Mouse (Mus musculus) limb, embryonic 13.5 days (tissue): ENCODE data around the gene Atp6v0c. TPM values are rescaled to one million over a fixed set of nuclear protein-coding genes. Genes with fewer than 3 reads are reported as not detected.
"Not testable (repeated sequence)": the region's sequence is repeated elsewhere in the genome, so short reads cannot be mapped to it uniquely, and the experiment has no call there.

Experiments
- ATAC-seq: fragments of 200-750 bp; cut with Nextera tagmentation; 2 replicates; pipeline ENCODE4 v1.8.0; 2017; ENCODE audit warnings: low read depth, moderate number of reproducible peaks, moderate TSS enrichment; ENCODE audit not compliant: low FRiP score
- H3K27ac ChIP-seq: fragments of 300-500 bp; sonication (generic); 2 replicates; pipeline ENCODE4 v1.5.1; 2015; ENCODE audit warnings: inconsistent platforms, mild to moderate bottlenecking, moderate library complexity
- H3K27me3 ChIP-seq: fragments of 300-500 bp; sonication (generic); 2 replicates; pipeline ENCODE4 v1.6.1; 2015; ENCODE audit warnings: mild to moderate bottlenecking, inconsistent platforms
- H3K36me3 ChIP-seq: fragments of 300-500 bp; sonication (generic); 2 replicates; pipeline ENCODE4 v1.6.1; 2015; ENCODE audit warnings: inconsistent platforms, mild to moderate bottlenecking, moderate library complexity
- H3K4me1 ChIP-seq: fragments of 300-500 bp; sonication (generic); 2 replicates; pipeline ENCODE4 v1.6.1; 2015; ENCODE audit warnings: inconsistent platforms
- H3K4me2 ChIP-seq: fragments of 300-500 bp; sonication (generic); replicated peaks from 2 replicates; pipeline ENCODE4 v1.6.1; 2015; ENCODE audit warnings: inconsistent platforms, mild to moderate bottlenecking, moderate library complexity
- H3K4me3 ChIP-seq: fragments of 300-500 bp; sonication (generic); 2 replicates; pipeline ENCODE4 v1.5.1; 2015; ENCODE audit warnings: moderate library complexity, mild to moderate bottlenecking, inconsistent platforms
- H3K9ac ChIP-seq: fragments of 300-500 bp; sonication (generic); 2 replicates; pipeline ENCODE4 v1.6.1; 2015; ENCODE audit warnings: mild to moderate bottlenecking, inconsistent platforms
- H3K9me3 ChIP-seq: fragments of 300-500 bp; sonication (generic); 2 replicates; pipeline ENCODE4 v1.6.1; 2016; ENCODE audit warnings: inconsistent platforms
- WGBS: fragments of 180-500 bp; shearing (Covaris S2); methylation state at CpG from one replicate; pipeline ENCODE4 v1.1.7; 2015; 5-methylcytosine and 5-hydroxymethylcytosine counted together
- polyA plus RNA-seq: library from polyadenylated mRNA; unstranded; fragments of >200 nt; fragmentation: Nextera tagmentation; extraction: Ambion mirVana; gene quantifications from 2 replicates; pipeline ENCODE4 v1.2.1, GENCODE M21; 2015

Gene Atp6v0c
- polyA plus RNA-seq, 1 experiment from 2014 or later: 446 TPM

DNA sequence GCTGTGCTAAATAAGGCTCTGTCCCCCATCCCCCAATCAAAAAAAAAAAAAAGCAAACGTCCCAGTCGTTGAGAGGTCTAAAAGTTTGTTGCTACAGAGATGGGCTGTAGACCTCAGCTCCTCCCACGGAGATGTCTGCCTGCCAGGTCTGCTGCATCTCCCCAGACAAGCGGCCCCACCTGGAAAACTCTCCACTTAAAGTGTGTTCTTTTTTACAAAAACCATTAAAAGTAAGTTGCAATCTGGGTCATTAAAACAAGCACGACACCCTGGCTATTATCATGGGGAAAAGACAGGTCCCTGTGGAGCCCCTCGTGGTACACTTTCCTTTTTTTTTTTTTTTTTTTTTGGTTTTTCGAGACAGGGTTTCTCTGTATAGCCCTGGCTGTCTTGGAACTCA, 18.1 kb downstream of the Atp6v0c start:
- no peaks in the 10 kb centered on the region for H3K9me3 ChIP-seq
- 8% methylated on average over 7 of the region's 7 CpGs for WGBS
- H3K27me3 ChIP-seq: no peaks in the 10 kb centered on the region
- ATAC-seq: no peak
- H3K36me3 ChIP-seq: peaks cover 7% of the 10 kb centered on the region
- 0 out of 2 replicates have a peak overlapping the region, but pooled peaks have one; percentile 62 for H3K9ac ChIP-seq
- peak overlapping the region; percentile 47 for H3K4me3 ChIP-seq
- H3K4me2 ChIP-seq: peak overlapping the region; percentile 71
- peaks cover 12% of the 10 kb centered on the region for H3K4me1 ChIP-seq
- H3K27ac ChIP-seq: no peak overlapping the region

DNA sequence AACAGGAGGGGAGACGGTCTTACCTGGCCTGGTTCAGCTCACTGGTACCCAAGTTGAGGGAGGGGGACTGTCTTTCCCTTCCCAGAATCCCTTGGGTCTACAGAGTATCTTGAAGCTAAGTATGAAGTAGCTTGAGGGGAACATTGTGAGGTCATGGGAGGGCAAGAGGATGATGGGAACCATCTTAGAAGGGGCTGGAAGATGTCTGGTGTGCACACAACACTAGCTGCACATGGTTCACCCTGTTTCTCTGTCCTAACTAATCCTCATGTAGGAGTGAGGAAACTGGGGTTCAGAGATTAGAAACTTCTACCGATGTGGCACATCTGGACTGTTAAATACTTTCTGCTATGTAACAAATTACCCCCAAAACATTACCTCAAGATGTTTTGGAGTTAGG, 18.7 kb downstream of the Atp6v0c start, which contains the start of gene Pdpk1:
TSS of gene Pdpk1 (minus strand) at position 101 of the 400 bp plus-strand sequence.
- Histone ChIP-seq H3K27me3 (no peaks in the 10 kb centered on the region), H3K9me3 (no peaks in the 10 kb centered on the region), H3K27ac (no peak within 1 kb of the TSS), H3K4me1 (peaks cover 12% of the 10 kb centered on the region), H3K9ac (0 out of 2 replicates have a peak within 1 kb of the TSS, but pooled peaks have one; percentile 62), H3K4me2 (peak within 1 kb of the TSS; percentile 71), H3K36me3 (peaks cover 2% of the 10 kb centered on the region; the same call in 1 of the 2 replicates), H3K4me3 (peak within 1 kb of the TSS; percentile 47)
- no peak for ATAC-seq
- 77% methylated on average over 2 of the region's 2 CpGs for WGBS

DNA sequence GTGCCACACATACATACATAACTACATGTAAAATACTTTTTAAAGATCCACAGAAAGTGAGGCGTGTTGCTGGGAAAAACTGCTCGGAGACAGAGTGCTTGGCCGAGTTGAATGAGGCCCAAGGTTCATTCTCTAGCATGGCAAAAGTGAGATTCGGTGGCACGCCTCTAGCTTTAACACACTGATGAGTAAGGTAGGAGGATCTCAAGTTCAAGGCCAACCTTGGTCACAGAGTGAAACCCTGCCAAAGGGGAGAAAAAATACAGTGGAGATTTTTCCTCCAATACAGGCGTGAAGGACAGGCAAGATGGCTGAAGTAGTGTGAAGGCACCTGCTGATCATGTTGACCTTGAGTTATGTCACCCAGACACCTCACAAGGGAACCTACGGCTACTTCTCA, 20.1 kb downstream of the Atp6v0c start:
- ATAC-seq: no peak
- no peak overlapping the region for H3K4me2 ChIP-seq
- 91% methylated on average over 7 of the region's 7 CpGs for WGBS
- peaks cover 12% of the 10 kb centered on the region for H3K4me1 ChIP-seq
- H3K36me3 ChIP-seq: no peaks in the 10 kb centered on the region
- H3K9me3 ChIP-seq: no peaks in the 10 kb centered on the region
- H3K27ac ChIP-seq: no peak overlapping the region
- H3K4me3 ChIP-seq: no peak overlapping the region
- no peak overlapping the region for H3K9ac ChIP-seq
- no peaks in the 10 kb centered on the region for H3K27me3 ChIP-seq

DNA sequence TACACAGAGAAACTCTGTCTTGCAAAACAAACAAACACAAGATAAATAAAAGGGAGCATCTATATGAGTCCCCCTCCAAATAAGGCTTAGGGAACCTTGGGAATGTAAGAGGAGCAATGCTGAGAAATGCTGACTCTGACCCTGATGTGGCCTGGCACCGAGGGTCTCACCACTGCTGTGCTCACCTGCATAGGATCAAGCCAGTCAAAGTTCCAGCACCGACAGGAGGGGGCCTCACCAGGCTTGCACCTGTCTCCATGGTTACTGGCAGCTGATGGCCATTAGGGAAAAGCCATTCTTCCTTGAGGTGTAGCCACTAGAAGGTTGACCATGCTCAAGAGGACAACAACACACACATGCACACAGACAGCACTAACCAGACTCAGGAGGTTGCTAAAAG, 26.6 kb downstream of the Atp6v0c start:
- no peak overlapping the region for H3K4me3 ChIP-seq
- H3K4me1 ChIP-seq: peaks cover 16% of the 10 kb centered on the region
- H3K9ac ChIP-seq: no peak overlapping the region
- WGBS: 39% methylated on average over 2 of the region's 2 CpGs
- no peak for ATAC-seq
- no peaks in the 10 kb centered on the region for H3K9me3 ChIP-seq
- H3K36me3 ChIP-seq: peaks cover 5% of the 10 kb centered on the region; the same call in 1 of the 2 replicates
- H3K27ac ChIP-seq: no peak overlapping the region
- H3K4me2 ChIP-seq: no peak overlapping the region
- no peaks in the 10 kb centered on the region for H3K27me3 ChIP-seq

DNA sequence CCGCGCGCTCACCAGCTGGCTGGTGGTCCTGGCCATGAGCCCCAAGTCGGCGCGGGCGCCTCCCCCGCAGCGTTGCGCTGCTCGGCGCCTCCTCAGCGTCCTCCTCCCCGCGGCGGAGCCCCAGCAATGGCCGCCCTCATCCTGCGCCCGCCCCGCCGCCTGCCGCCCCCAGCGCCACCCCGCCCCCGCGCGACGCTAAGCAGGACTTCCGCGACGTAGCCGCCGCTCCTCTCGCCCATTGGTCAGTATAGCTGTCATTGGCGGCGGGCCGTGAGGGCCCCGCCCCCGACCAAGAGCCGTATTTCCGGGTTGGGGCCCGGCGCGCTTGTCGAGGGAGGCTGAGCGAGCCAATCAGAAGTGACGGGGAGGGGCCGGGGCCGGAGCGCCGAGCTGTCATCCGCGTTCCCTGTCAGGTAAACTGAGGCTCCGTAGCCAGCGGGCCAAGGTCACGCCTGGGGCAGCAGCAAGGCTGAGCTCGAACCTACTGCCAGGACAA, 28.0 kb downstream of the Atp6v0c start:
- Histone ChIP-seq H3K4me2 (peak overlapping the region; percentile 87), H3K9me3 (no peaks in the 10 kb centered on the region), H3K36me3 (peaks cover 5% of the 10 kb centered on the region; the same call in 1 of the 2 replicates), H3K4me3 (peak overlapping the region; percentile 99), H3K9ac (peak overlapping the region; percentile 93), H3K4me1 (peaks cover 23% of the 10 kb centered on the region), H3K27me3 (no peaks in the 10 kb centered on the region), H3K27ac (peak overlapping the region; percentile 88)
- WGBS: under 1% methylated on average over 53 of the region's 57 CpGs
- peak; percentile 98 for ATAC-seq

DNA sequence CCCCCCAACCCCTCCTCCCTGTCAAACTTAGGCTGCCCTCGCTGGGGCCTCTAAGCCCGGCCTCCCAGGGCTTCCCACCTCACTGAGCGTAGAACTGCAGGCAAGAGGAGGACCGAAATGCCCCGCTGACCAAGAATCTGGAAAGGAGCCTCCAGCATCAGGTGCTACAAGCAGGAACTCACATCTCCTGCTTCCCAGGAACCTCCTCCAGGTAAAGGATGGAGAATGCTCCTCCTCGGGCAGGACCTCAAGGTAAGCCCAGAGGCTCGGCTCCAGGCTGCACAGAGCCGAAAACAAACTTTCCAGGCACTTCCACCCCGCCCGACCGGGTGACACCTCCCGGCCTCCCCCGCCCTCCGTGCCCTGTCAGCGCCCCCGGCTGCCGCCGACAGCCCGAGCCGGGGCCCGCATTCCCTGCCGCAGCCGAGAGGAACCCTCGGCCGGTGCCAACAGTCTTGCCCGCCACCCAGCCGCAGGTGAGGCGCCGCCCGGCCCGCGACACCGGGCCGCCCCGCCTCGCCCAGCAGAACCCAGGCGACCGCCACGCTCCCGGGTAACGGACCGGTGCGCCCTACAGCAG, 28.6 kb downstream of the Atp6v0c start:
- H3K27ac ChIP-seq: peak overlapping the region; percentile 88
- peaks cover 23% of the 10 kb centered on the region for H3K4me1 ChIP-seq
- peak overlapping the region; percentile 87 for H3K4me2 ChIP-seq
- peak overlapping the region; percentile 99 for H3K4me3 ChIP-seq
- peak overlapping the region; percentile 93 for H3K9ac ChIP-seq
- peak; percentile 59 for ATAC-seq
- H3K27me3 ChIP-seq: no peaks in the 10 kb centered on the region
- WGBS: under 1% methylated on average over 43 of the region's 43 CpGs
- H3K9me3 ChIP-seq: no peaks in the 10 kb centered on the region
- peaks cover 5% of the 10 kb centered on the region; the same call in 1 of the 2 replicates for H3K36me3 ChIP-seq

DNA sequence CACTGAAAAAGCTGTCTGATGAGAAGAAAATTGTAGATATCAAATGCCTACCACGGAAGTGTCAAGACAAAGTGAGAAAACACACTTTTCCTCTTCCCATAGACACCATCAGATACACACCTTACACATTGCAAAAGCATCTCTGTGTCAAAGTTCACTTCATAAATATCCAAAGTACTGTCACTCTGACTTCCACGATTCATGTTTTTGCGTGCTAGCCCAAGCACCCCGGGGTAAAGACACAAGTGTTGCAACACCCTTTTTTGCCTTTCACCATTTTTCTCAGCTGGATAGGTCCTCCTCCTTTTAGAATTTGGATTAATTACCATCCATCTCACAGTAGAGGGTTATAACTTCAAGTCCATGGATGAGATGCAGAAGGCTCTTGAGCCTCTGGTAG, 29.5 kb downstream of the Atp6v0c start:
- Histone ChIP-seq H3K4me3 (peak overlapping the region; percentile 99), H3K4me1 (peaks cover 23% of the 10 kb centered on the region), H3K4me2 (peak overlapping the region; percentile 87), H3K9ac (peak overlapping the region; percentile 93), H3K27ac (no peak overlapping the region), H3K27me3 (no peaks in the 10 kb centered on the region), H3K9me3 (no peaks in the 10 kb centered on the region), H3K36me3 (peaks cover 5% of the 10 kb centered on the region; the same call in 1 of the 2 replicates)
- no peak for ATAC-seq
- 91% methylated on average over 4 of the region's 4 CpGs for WGBS

DNA sequence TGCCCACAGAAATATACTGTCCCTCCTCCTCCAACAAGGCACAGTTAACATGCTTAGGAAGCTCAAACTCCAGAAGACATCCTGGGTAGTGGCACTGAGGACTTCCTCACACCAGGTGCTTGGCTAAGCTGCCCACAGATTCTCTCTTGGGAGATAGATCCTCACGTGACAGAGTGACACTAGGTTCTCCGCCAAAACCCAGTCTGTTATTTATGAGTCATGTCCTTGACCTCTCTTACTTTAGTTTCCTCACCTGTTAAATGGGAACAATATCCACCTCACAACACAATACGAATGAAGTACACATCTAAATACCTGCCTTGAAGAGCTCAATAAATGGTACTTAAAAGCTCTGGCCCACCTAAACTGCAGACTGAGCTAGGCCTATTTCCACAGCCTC, 30.2 kb downstream of the Atp6v0c start:
- Histone ChIP-seq H3K9ac (no peak overlapping the region), H3K9me3 (no peaks in the 10 kb centered on the region), H3K4me2 (no peak overlapping the region), H3K27ac (no peak overlapping the region), H3K4me3 (no peak overlapping the region), H3K36me3 (peaks cover 5% of the 10 kb centered on the region; the same call in 1 of the 2 replicates), H3K27me3 (no peaks in the 10 kb centered on the region), H3K4me1 (peaks cover 23% of the 10 kb centered on the region)
- 89% methylated on average over 3 of the region's 3 CpGs for WGBS
- ATAC-seq: no peak

DNA sequence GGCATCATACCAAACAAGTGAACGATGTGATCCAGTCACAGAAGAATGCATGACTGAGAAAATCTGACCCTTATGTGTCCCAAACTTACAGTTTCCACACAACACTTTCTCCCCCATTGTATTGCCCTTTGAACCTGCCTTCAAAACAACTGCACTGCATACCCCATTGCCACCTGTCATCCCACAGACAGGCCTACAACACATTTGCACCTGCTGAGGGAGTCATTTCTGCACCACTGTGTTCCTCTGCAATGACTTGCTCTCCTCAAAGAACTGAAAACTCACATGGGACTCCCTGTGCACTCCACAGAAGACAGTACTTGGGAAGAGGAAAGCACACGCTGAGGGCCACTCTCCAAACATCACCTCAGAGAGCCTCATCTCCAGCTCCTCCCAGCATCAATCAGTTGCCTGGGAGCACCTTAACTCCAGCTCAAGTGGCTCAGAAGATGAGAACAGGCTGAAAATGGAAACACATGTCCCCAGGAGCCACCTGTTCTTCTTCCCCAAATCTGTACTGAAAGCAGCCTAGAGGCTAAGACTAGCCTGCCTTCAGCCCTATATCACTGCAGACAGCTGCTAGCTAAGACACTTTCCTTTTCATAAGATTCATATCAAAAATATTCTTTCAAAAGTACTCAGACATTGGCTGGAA, 32.1 kb downstream of the Atp6v0c start:
- H3K27me3 ChIP-seq: no peaks in the 10 kb centered on the region
- WGBS: 70% methylated on average over 2 of the region's 2 CpGs
- ATAC-seq: no peak
- H3K4me1 ChIP-seq: peaks cover 23% of the 10 kb centered on the region
- H3K9ac ChIP-seq: no peak overlapping the region
- no peak overlapping the region for H3K4me3 ChIP-seq
- no peak overlapping the region for H3K4me2 ChIP-seq
- peaks cover 5% of the 10 kb centered on the region; the same call in 1 of the 2 replicates for H3K36me3 ChIP-seq
- H3K27ac ChIP-seq: no peak overlapping the region
- no peaks in the 10 kb centered on the region for H3K9me3 ChIP-seq

DNA sequence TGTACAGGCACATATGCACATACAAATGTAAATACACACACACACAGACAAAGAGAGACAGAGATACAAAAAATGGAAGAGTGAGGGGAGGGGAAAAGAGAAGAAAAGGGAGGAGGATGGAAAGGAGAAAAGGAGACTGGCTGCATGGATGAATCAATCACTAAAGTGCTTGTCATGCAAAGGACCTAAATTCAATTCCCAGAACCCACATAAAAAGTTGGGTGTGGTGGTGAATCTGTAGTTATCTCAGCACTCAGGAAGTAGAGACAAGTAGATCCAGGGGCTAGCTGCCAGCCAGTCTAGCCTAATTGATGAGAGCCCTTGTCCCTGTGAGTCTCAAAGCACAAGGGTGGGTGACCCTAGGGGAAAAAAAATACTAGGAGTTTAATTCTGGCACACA, 35.4 kb downstream of the Atp6v0c start:
- Histone ChIP-seq H3K9ac (no peak overlapping the region), H3K27ac (no peak overlapping the region), H3K4me2 (no peak overlapping the region), H3K9me3 (no peaks in the 10 kb centered on the region), H3K4me1 (peaks cover 17% of the 10 kb centered on the region), H3K36me3 (peaks cover 5% of the 10 kb centered on the region; the same call in 1 of the 2 replicates), H3K27me3 (no peaks in the 10 kb centered on the region), H3K4me3 (no peak overlapping the region)
- ATAC-seq: no peak

DNA sequence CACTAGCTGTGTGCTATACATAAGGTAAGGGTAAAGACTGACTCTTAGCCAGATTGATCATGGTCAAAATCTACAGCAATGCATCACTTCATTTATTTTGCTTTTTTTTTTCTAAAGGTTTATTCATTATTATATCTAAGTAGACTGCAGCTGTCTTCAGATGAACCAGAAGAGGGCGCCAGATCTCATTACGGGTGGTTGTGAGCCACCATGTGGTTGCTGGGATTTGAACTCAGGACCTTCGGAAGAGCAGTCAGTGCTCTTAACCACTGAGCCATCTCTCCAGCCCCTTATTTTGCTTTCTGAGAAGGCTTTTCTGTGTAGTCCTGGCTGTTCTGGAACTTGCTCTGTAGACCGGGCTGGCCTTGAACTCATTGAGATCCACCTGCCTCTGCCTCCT, 36.6 kb downstream of the Atp6v0c start:
- not testable (repeated sequence) for ATAC-seq, H3K27me3 ChIP-seq, H3K36me3 ChIP-seq, H3K9ac ChIP-seq, H3K4me2 ChIP-seq, H3K4me3 ChIP-seq, H3K9me3 ChIP-seq, H3K27ac ChIP-seq
- H3K4me1 ChIP-seq: peaks cover 17% of the 10 kb centered on the region
- 88% methylated on average over 4 of the region's 4 CpGs for WGBS

DNA sequence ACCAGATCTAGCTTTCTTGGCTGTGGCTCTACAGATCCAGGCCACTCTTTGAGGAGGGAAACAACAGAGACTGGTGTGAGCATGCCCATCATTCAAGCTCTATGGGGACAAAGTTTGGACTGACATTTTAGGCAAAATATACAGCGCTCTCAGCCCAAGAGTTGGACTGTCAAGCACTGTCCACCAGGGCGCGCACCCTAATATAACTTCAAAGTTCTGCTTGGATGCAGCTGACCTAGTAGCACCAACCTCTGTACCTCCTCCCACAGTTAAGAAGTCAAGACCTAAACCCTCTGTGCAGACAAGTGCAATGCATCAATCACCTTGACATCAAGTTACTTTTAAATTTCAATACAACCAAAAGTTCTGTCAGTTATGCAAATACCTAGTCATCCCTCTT, 37.9 kb downstream of the Atp6v0c start:
- no peaks in the 10 kb centered on the region for H3K9me3 ChIP-seq
- H3K27ac ChIP-seq: no peak overlapping the region
- H3K9ac ChIP-seq: no peak overlapping the region
- ATAC-seq: no peak
- H3K27me3 ChIP-seq: no peaks in the 10 kb centered on the region
- H3K36me3 ChIP-seq: no peaks in the 10 kb centered on the region; the same call in 1 of the 2 replicates
- H3K4me1 ChIP-seq: peaks cover 10% of the 10 kb centered on the region
- H3K4me3 ChIP-seq: no peak overlapping the region
- WGBS: 95% methylated on average over 3 of the region's 3 CpGs
- no peak overlapping the region for H3K4me2 ChIP-seq
